Mouse (Mus musculus) CH12.LX (cell line): ENCODE results near the gene Srpk3.
A peak's percentile ranks its signal among the peaks of the same experiment; 100 is the strongest.

ENCODE experiments used
- BHLHE40 ChIP-seq: IDR thresholded peaks from 2 replicates; pipeline ENCODE4 v1.6.1; 2011; ENCODE audit warnings: mild to moderate bottlenecking, low read depth, low read length, improper control_type of control experiment
- CTCF ChIP-seq, 2 experiments: IDR thresholded peaks in 1 of 2; conservative IDR thresholded peaks in 1 of 2; 2 replicates each; pipeline ENCODE4 v1.5.1; 2011 to 2012; ENCODE audit warnings: low read depth in 2 of 2, low read length in 2 of 2, improper control_type of control experiment in 1 of 2, inconsistent platforms in 1 of 2, mild to moderate bottlenecking in 1 of 2, moderate library complexity in 1 of 2
- E2F4 ChIP-seq: IDR thresholded peaks from 2 replicates; pipeline ENCODE4 v1.6.1; 2011; ENCODE audit warnings: low read depth, low read length, improper control_type of control experiment; ENCODE audit not compliant: insufficient replicate concordance
- ETS1 ChIP-seq: conservative IDR thresholded peaks from 2 replicates; pipeline ENCODE4 v1.6.1; 2012; ENCODE audit warnings: low read depth, mild to moderate bottlenecking, inconsistent platforms, low read length, improper control_type of control experiment, moderate library complexity
- MAX ChIP-seq: IDR thresholded peaks from 2 replicates; pipeline ENCODE4 v1.6.1; 2011; ENCODE audit warnings: low read length, improper control_type of control experiment
- NRF1 ChIP-seq: IDR thresholded peaks from 2 replicates; pipeline ENCODE4 v1.6.1; 2014; ENCODE audit warnings: low read depth, mild to moderate bottlenecking, inconsistent platforms, low read length, improper control_type of control experiment, moderate library complexity
- POLR2A ChIP-seq: IDR thresholded peaks from 2 replicates; pipeline ENCODE4 v1.6.1; 2011; ENCODE audit warnings: low read depth, mild to moderate bottlenecking, improper control_type of control experiment, low read length
- POLR2AphosphoS2 ChIP-seq: IDR thresholded peaks from 2 replicates; pipeline ENCODE4 v1.6.1; 2011; ENCODE audit warnings: low read depth, low read length, improper control_type of control experiment
- ZC3H11A ChIP-seq: IDR thresholded peaks from 2 replicates; pipeline ENCODE4 v1.6.1; 2012; ENCODE audit warnings: low read depth, mild to moderate bottlenecking, inconsistent platforms, low read length, improper control_type of control experiment

GRCm38 (mm10) chrX:73798502-73798901 lies 24.3 kb downstream of the Srpk3 start:
- TF ChIP-seq NRF1 (no peak), MAX (no peak), CTCF (conservative IDR thresholded peaks at IDR 0.05 in 1 of 2, IDR thresholded peaks at IDR 0.05 in 1 of 2; ENCODE audit: low read depth in 2 of 2, low read length in 2 of 2) (peak; percentile 4 to 77; a peak in 2 of 4 replicates), BHLHE40 (no peak), POLR2A (no peak), E2F4 (no peak), ZC3H11A (no peak), ETS1 (no peak), POLR2AphosphoS2 (no peak)
